Mouse (Mus musculus): ENCODE results near the gene Trim3.

The Trim3 gene

GRCm38 (mm10) chr7:105608467-105608866, 24.9 kb downstream of the Trim3 start:
- no peak for DNase-seq (ENCODE audit: low spot score)

- DNase-seq (ENCODE audit: low spot score): peak; percentile 55
Observed at GRCm38 (mm10) chr7:105602860-105603623, 30.3 kb downstream of the Trim3 start.

GRCm38 (mm10) chr7:105590097-105590496, 43.3 kb downstream of the Trim3 start:
- DNase-seq (ENCODE audit: low spot score): no peak

- DNase-seq (ENCODE audit: low spot score): no peak
Observed at GRCm38 (mm10) chr7:105588325-105588912, 45.0 kb downstream of the Trim3 start.

- DNase-seq (ENCODE audit: low spot score): no peak
Observed at GRCm38 (mm10) chr7:105581959-105582358, 51.4 kb downstream of the Trim3 start.

GRCm38 (mm10) chr7:105581094-105581703, 52.2 kb downstream of the Trim3 start, which contains the start of gene Apbb1:
TSS of gene Apbb1 (minus strand) at chr7:105581653.
- DNase-seq (ENCODE audit: low spot score): peak; percentile 55

- DNase-seq (ENCODE audit: low spot score): no peak
Observed at GRCm38 (mm10) chr7:105580627-105581089, 52.7 kb downstream of the Trim3 start.

GRCm38 (mm10) chr7:105578481-105578880, 54.9 kb downstream of the Trim3 start:
- DNase-seq (ENCODE audit: low spot score): no peak

GRCm38 (mm10) chr7:105577377-105577871, 55.9 kb downstream of the Trim3 start:
- no peak for DNase-seq (ENCODE audit: low spot score)

GRCm38 (mm10) chr7:105576166-105576748, 57.1 kb downstream of the Trim3 start:
- no peak for DNase-seq (ENCODE audit: low spot score)

GRCm38 (mm10) chr7:105574537-105574936, 58.8 kb downstream of the Trim3 start:
- no peak for DNase-seq (ENCODE audit: low spot score)

GRCm38 (mm10) chr7:105572949-105573348, 60.4 kb downstream of the Trim3 start:
- no peak for DNase-seq (ENCODE audit: low spot score)

- DNase-seq (ENCODE audit: low spot score): no peak
Observed at GRCm38 (mm10) chr7:105570756-105571155, 62.6 kb downstream of the Trim3 start.

GRCm38 (mm10) chr7:105569512-105570496, 63.6 kb downstream of the Trim3 start:
- DNase-seq (ENCODE audit: low spot score): no peak

- no peak for DNase-seq (ENCODE audit: low spot score)
Observed at GRCm38 (mm10) chr7:105568988-105569471, 64.3 kb downstream of the Trim3 start.

GRCm38 (mm10) chr7:105568583-105568982, 64.8 kb downstream of the Trim3 start:
- DNase-seq (ENCODE audit: low spot score): no peak

GRCm38 (mm10) chr7:105565071-105565836, 68.1 kb downstream of the Trim3 start:
- DNase-seq (ENCODE audit: low spot score): no peak

- DNase-seq (ENCODE audit: low spot score): no peak
Observed at GRCm38 (mm10) chr7:105563367-105563766, 70.0 kb downstream of the Trim3 start.

GRCm38 (mm10) chr7:105562317-105562716, 71.1 kb downstream of the Trim3 start:
- DNase-seq (ENCODE audit: low spot score): no peak

GRCm38 (mm10) chr7:105559016-105559415, 74.4 kb downstream of the Trim3 start:
- no peak for DNase-seq (ENCODE audit: low spot score)

All from ovary, postnatal 14 days (tissue).